Mouse (Mus musculus) forebrain, embryonic 14.5 days (tissue): ENCODE results near the gene Zfc3h1. TPM values are rescaled to one million over a fixed set of nuclear protein-coding genes. Genes with fewer than 3 reads are reported as not detected.

Experiments
- ATAC-seq: fragments of 200-750 bp; cut with Nextera tagmentation; 2 replicates; pipeline ENCODE4 v1.8.0; 2017; ENCODE audit warnings: mild to moderate bottlenecking, moderate library complexity
- DNase-seq: peaks from one replicate; pipeline ENCODE4 v3.0.0-alpha.2; 2015; ENCODE audit warnings: low spot score
- H3K27ac ChIP-seq: fragments of 300-500 bp; sonication (generic); 2 replicates; pipeline ENCODE4 v1.5.1; 2014; ENCODE audit warnings: low read depth, mild to moderate bottlenecking, control low read depth, low read length, moderate library complexity
- H3K27me3 ChIP-seq: fragments of 300-500 bp; sonication (generic); replicated peaks from 2 replicates; pipeline ENCODE4 v1.6.1; 2014; ENCODE audit warnings: low read length, control low read depth, mixed read lengths; ENCODE audit not compliant: control insufficient read depth, insufficient read depth
- H3K36me3 ChIP-seq: fragments of 300-500 bp; sonication (generic); 2 replicates; pipeline ENCODE4 v1.6.1; 2014; ENCODE audit warnings: low read length, control low read depth; ENCODE audit not compliant: control insufficient read depth, insufficient read depth
- H3K4me1 ChIP-seq: fragments of 300-500 bp; sonication (generic); 2 replicates; pipeline ENCODE4 v1.6.1; 2014; ENCODE audit warnings: antibody characterized with exemption, low read length, control low read depth; ENCODE audit not compliant: control insufficient read depth, insufficient read depth
- H3K4me2 ChIP-seq: fragments of 300-500 bp; sonication (generic); 2 replicates; pipeline ENCODE4 v1.6.1; 2014; ENCODE audit warnings: mild to moderate bottlenecking, control low read depth, low read length
- H3K4me3 ChIP-seq: fragments of 300-500 bp; sonication (generic); 2 replicates; pipeline ENCODE4 v1.5.1; 2014; ENCODE audit warnings: low read depth, low read length, control low read depth
- H3K9ac ChIP-seq: fragments of 300-500 bp; sonication (generic); 2 replicates; pipeline ENCODE4 v1.6.1; 2014; ENCODE audit warnings: mild to moderate bottlenecking, low read length, control low read depth, moderate library complexity
- H3K9me3 ChIP-seq: fragments of 300-500 bp; sonication (generic); replicated peaks from 2 replicates; pipeline ENCODE4 v1.6.1; 2016; ENCODE audit warnings: low read length, control low read depth, mixed read lengths; ENCODE audit not compliant: control insufficient read depth
- WGBS: fragments of 180-500 bp; shearing (Covaris S2); extraction: QIAGEN DNeasy Blood & Tissue Kit; methylation state at CpG from one replicate; pipeline ENCODE4 v1.1.7; 2014; 5-methylcytosine and 5-hydroxymethylcytosine counted together
- polyA plus RNA-seq: library from polyadenylated mRNA; unstranded; fragments of >200 nt; fragmentation: Nextera tagmentation; extraction: Ambion mirVana; gene quantifications from 2 replicates; pipeline ENCODE4 v1.2.1, GENCODE M21; 2014

The Zfc3h1 gene
- polyA plus RNA-seq, 1 experiment from 2014 or later: 16.8 TPM

DNA sequence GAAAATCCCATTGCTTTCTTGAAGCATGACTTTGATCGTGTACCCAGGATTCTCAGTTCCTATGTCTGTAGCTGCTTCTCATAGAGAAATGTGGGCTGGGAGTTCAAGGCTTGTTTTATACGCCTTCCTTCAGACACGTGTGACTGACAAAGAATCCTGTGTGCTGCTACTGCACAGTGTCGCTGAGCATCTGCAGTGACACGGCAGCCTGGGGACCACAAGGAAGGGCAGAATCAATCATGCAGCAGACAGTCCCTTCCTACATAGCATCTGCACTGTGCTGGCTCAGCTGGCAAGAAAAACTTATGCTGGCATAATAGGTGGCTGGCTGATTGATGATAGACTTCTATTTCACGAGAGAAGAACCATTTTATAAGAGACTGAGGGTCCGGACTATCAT lies 80.3 kb downstream of the Zfc3h1 start:
- Histone ChIP-seq H3K4me2 (no peak overlapping the region), H3K36me3 (no peaks in the 10 kb centered on the region), H3K4me3 (no peak overlapping the region), H3K4me1 (no peaks in the 10 kb centered on the region), H3K9me3 (no peaks in the 10 kb centered on the region), H3K27me3 (peaks cover 66% of the 10 kb centered on the region), H3K27ac (no peak overlapping the region), H3K9ac (no peak overlapping the region)
- 86% methylated on average over 7 of the region's 7 CpGs for WGBS
- ATAC-seq: no peak
- no peak for DNase-seq

DNA sequence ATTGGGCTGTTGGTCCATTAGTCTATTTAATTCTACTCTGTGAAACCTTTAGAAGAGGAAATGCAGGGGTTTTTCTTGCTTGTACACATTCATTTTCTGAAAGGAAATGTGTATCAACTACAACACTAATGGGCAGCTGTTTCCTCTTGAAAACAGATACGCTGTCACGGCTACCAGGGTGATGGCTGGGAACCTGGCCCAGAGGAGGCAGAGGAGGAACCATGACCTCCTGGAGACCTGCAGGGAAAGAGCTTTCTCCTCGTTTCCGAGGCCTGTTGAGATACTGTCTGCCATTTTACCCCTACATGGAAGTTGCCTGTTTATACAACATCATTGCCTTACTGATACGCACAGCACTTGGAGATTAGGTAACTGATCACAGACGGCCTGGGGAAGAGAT lies 81.0 kb downstream of the Zfc3h1 start:
- WGBS: 85% methylated on average over 6 of the region's 6 CpGs
- H3K27ac ChIP-seq: no peak overlapping the region
- no peak overlapping the region for H3K4me2 ChIP-seq
- H3K4me3 ChIP-seq: no peak overlapping the region
- H3K27me3 ChIP-seq: peaks cover 71% of the 10 kb centered on the region
- no peaks in the 10 kb centered on the region for H3K4me1 ChIP-seq
- H3K9me3 ChIP-seq: no peaks in the 10 kb centered on the region
- DNase-seq: no peak
- H3K9ac ChIP-seq: no peak overlapping the region
- no peak for ATAC-seq
- no peaks in the 10 kb centered on the region for H3K36me3 ChIP-seq

GRCm38 (mm10) chr10:115467985-115468384 lies 83.2 kb downstream of the Zfc3h1 start:
- peaks cover 72% of the 10 kb centered on the region for H3K27me3 ChIP-seq
- no peak overlapping the region for H3K9ac ChIP-seq
- no peak overlapping the region for H3K4me3 ChIP-seq
- no peak overlapping the region for H3K27ac ChIP-seq
- 82% methylated on average over 8 of the region's 8 CpGs for WGBS
- no peaks in the 10 kb centered on the region for H3K4me1 ChIP-seq
- H3K36me3 ChIP-seq: no peaks in the 10 kb centered on the region
- DNase-seq: no peak
- ATAC-seq: no peak
- H3K4me2 ChIP-seq: no peak overlapping the region
- H3K9me3 ChIP-seq: no peaks in the 10 kb centered on the region

GRCm38 (mm10) chr10:115468632-115469031 lies 83.9 kb downstream of the Zfc3h1 start:
- no peak for DNase-seq
- peak; percentile 18 for ATAC-seq
- Histone ChIP-seq H3K4me3 (no peak overlapping the region), H3K4me2 (no peak overlapping the region), H3K9ac (no peak overlapping the region), H3K4me1 (no peaks in the 10 kb centered on the region), H3K27ac (no peak overlapping the region), H3K9me3 (no peaks in the 10 kb centered on the region), H3K36me3 (no peaks in the 10 kb centered on the region), H3K27me3 (peaks cover 74% of the 10 kb centered on the region)
- WGBS: 29% methylated on average over 7 of the region's 7 CpGs

DNA sequence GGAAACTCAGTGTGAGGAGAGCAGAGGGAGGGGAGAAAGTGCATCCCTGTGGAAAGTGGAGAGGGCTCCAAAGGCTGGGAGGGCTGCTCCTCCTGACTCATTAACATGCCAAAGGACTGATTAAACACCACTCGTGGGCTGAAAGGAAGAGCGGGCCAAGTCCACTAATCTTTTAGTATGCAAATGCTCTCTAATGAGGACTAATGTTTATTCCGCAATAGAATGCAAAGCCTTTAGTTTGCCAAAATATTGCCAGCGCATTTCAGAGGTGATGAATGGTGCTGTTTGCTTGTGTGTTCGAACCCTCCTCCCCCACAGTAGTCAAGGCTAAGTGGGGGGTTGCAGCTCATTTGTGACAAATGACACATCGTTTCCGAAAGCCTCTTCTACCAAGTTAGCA lies 84.3 kb downstream of the Zfc3h1 start:
- no peaks in the 10 kb centered on the region for H3K9me3 ChIP-seq

DNA sequence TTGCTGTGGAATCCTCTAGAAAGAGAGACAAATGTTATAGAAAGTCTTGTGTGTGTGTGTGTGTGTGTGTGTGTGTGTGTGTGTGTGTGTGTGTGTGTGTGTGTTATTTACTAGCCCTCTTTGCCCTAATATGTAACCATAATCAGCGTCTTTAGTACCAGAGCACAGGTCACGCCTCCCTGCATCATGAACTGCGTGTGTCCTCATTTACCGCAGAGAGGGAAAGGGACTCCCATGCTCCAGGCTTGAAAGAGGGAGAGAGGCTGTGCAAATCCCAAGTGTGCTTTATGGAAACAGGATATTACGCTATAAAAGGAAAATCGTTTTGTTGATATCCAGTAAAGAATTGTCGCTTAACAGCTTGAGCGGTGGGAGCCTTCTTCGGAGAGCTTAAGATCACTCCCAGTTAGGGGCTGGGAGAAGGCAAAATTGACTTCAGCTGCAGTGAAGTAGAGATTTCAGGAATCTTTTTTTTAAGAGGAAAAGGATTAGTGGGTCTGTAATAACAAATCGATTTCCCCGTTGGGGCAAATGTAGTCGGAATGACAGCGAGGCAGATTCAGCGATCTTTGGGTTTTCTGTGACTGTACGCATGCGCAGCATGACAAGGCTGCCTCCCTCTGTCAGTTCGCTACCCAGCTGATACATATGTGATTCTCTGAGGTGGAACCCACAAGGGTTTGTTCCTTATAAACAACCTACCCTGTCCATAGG lies 86.0 kb downstream of the Zfc3h1 start:
- DNase-seq (peak; percentile 51), ATAC-seq (no peak)
- peak overlapping the region; percentile 23 for H3K4me2 ChIP-seq
- no peaks in the 10 kb centered on the region for H3K36me3 ChIP-seq
- H3K4me1 ChIP-seq: no peaks in the 10 kb centered on the region
- H3K27ac ChIP-seq: no peak overlapping the region
- no peak overlapping the region for H3K9ac ChIP-seq
- no peaks in the 10 kb centered on the region for H3K9me3 ChIP-seq
- peak overlapping the region; percentile 22 for H3K4me3 ChIP-seq
- WGBS: 38% methylated on average over 17 of the region's 17 CpGs
- peaks cover 68% of the 10 kb centered on the region for H3K27me3 ChIP-seq

More for the DNA sequence above, 84.3 kb downstream of the Zfc3h1 start:
- WGBS: 4% methylated on average over 7 of the region's 7 CpGs
- Histone ChIP-seq H3K27ac (no peak overlapping the region), H3K4me3 (no peak overlapping the region), H3K9ac (no peak overlapping the region), H3K4me1 (no peaks in the 10 kb centered on the region), H3K27me3 (peaks cover 74% of the 10 kb centered on the region), H3K36me3 (no peaks in the 10 kb centered on the region), H3K4me2 (no peak overlapping the region)
- peak; percentile 95 for DNase-seq
- ATAC-seq: peak; percentile 96

- ATAC-seq: no peak
- Histone ChIP-seq H3K9ac (no peak overlapping the region), H3K9me3 (no peaks in the 10 kb centered on the region), H3K36me3 (no peaks in the 10 kb centered on the region), H3K4me3 (no peak overlapping the region), H3K4me1 (no peaks in the 10 kb centered on the region), H3K4me2 (no peak overlapping the region), H3K27ac (no peak overlapping the region), H3K27me3 (peaks cover 59% of the 10 kb centered on the region)
- DNase-seq: no peak
- 87% methylated on average over 6 of the region's 6 CpGs for WGBS
These were observed 88.6 kb downstream of the Zfc3h1 start for GRCm38 (mm10) chr10:115473213-115473961.

DNA sequence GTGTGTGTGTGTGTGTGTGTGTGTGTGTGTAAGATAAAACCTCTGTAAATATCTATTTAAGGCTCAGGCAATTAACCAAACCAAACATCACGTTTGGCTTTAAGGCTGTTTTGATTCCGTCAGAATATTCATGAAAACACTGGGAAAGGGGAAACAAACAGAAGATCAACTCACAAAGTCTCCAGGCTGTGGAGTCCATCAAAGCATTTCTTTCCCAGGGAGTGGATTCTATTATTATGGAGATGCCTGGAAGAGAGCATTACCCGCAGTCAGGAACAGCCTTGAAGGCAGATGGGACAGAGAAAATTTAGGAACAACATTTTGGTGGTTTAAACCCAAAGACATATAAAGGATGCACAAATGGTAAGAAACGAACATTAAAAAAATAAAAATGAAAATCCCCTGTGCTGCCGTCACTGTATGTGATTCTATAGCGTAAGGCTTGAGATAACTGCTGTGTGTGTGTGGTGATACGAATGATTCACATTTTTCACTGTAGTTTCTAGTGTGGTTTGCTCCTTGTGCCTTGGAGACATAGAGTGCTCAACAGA lies 90.3 kb downstream of the Zfc3h1 start:
- peaks cover 62% of the 10 kb centered on the region for H3K27me3 ChIP-seq
- no peak for DNase-seq

GRCm38 (mm10) chr10:115476506-115476905 lies 91.7 kb downstream of the Zfc3h1 start:
- DNase-seq: no peak
- Histone ChIP-seq H3K9me3 (no peaks in the 10 kb centered on the region), H3K4me1 (no peaks in the 10 kb centered on the region), H3K4me3 (no peak overlapping the region), H3K9ac (no peak overlapping the region), H3K27me3 (peaks cover 57% of the 10 kb centered on the region), H3K4me2 (no peak overlapping the region), H3K27ac (no peak overlapping the region), H3K36me3 (no peaks in the 10 kb centered on the region)
- ATAC-seq: no peak
- 91% methylated on average over 9 of the region's 9 CpGs for WGBS

More for the DNA sequence above, 90.3 kb downstream of the Zfc3h1 start:
- Histone ChIP-seq H3K9ac (no peak overlapping the region), H3K4me3 (no peak overlapping the region), H3K4me1 (no peaks in the 10 kb centered on the region), H3K9me3 (no peaks in the 10 kb centered on the region), H3K27ac (no peak overlapping the region), H3K4me2 (no peak overlapping the region), H3K36me3 (no peaks in the 10 kb centered on the region)
- WGBS: 47% methylated on average over 7 of the region's 7 CpGs
- ATAC-seq: no peak
